Mouse (Mus musculus): ENCODE measurements around the gene Ube2s.

Gene Ube2s

DNA sequence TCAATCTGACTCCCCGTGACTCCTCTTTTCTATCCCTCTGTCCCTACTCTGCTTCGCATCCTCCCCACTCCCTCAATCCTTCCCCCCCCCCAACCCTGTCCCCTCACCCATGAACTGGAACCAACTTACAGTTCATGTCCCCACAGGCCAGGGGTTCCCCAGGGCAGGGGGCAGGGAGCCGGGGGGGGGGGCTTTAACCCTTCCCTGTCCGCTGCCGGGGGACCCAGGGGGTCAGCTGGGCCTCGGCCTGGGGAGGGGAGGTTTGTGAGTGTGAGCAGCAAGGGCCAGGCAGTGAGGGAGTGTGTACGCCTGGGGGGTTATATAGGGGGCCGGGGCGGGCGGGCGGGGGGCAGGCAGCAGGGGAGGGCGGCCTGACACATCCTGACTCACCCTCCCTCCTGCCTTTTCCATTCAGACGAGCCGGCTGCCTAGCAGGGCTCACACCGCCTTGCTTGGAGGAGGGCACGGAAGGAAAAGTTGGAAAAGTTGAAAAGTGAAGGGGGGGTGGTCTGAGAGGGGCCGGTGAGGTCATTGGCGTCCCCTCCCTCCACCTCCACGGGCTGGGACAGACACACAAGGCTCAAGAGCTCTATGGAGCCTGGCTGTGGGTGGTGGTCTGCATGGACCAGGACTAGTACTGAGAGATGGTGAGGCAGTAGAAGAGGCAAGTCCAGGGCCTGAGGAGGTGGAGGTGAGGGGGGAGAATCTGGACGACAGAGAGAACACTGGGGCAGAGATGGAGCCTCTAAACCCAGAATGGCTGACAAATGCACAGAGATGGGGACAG lies 34.3 kb downstream of the Ube2s start:
- DNase-seq (ENCODE audit: low spot score in 2 of 2), result no peak

- DNase-seq (ENCODE audit: low spot score in 2 of 2), result peak in 1 of 2 experiments; percentile 16
These were observed 35.2 kb downstream of the Ube2s start for GRCm38 (mm10) chr7:4776861-4777830.

DNA sequence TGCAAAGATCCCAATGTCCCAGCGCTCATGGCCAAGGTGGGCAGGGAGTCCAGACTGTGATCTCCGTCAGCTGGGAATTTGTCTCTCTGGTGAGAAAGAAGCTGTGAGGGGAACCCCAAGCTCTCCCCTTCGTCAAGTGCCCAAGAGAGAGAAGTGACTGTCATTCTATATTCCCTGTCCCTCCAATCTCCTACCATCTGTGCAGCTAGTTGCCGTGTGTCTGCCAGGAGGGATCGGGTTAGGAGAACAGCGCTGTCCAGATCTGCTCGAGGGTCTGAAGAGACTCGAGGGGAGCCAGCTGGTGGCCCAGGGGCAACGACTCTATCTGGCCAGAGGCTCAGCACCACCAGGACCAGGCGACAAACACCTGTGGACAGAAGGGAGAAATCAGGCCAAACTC lies 36.3 kb downstream of the Ube2s start:
- no peak for DNase-seq (ENCODE audit: low spot score in 2 of 2)

DNA sequence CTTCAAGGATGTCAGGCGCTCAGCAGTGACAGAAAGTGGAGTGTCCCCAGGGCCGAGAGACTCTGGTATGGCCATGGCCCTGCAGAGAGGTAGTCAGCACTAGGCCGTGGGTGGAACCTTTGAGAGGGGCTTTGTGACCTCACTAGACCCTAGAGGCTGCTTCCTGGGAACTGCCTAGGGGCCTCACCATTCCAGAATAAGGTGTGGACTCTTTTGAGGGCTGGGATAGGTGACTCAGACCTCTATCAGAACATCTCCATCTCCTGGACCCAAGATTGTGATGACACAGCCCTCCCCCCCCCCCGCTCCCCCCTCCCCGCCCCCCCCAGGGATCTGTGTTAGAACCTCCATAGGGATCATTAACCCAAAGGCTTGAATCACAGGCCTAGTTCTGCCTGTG lies 41.2 kb downstream of the Ube2s start, which contains the start of gene Fam71e2:
TSS of gene Fam71e2 (minus strand) at position 101 of the 400 bp plus-strand sequence.
- no peak for DNase-seq (ENCODE audit: low spot score in 2 of 2)

GRCm38 (mm10) chr7:4764946-4765710 lies 47.3 kb downstream of the Ube2s start:
- no peak for DNase-seq (ENCODE audit: low spot score in 2 of 2)

GRCm38 (mm10) chr7:4759670-4760069 lies 52.7 kb downstream of the Ube2s start:
- no peak for DNase-seq (ENCODE audit: low spot score in 2 of 2)

- peak; percentile 60 to 65 for DNase-seq (ENCODE audit: low spot score in 2 of 2)
These were observed 59.4 kb downstream of the Ube2s start, which contains the start of gene Cox6b2 for GRCm38 (mm10) chr7:4752821-4753570. Gene Cox6b2 (minus strand): TSS chr7:4753094.

DNA sequence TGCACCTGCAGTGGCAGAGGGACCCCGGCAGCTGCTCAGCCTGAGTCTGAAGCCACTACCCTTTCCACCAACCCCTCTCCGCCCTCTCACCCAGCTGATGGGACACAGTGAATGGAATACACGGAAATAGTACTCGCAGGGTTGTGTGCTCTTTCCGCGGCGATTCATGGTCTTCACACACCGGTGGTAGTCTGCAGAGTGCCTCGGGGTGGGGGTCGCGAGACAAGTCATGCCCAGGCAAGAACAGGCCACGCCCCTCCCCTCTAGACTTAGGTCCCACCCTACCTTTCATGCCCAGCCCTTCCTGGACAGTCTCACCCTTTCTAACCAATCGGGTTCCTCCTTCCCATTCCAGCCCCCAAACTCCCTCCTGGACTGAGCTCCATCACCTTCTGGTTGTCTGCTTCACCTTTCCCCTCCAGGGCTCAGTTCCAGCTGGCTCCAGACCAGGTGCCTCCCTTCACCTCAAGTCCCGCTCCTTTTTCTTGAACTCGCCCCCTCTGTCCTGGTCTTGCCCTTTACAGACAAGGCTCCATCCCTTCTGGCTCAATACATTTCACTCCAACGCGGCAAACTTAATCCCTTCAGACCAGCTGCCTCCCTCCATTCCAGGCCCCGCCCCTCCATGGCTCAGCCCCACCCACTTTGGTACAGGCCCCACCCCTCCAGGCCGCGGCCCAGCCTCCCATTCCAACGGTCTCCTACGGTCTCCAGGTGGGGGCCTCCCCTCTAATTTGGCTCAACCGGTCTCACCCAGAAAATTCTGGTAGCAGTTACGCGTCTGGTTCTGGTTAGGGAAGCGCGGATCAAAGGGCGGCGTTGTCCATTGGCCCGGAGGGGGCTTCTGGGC lies 60.2 kb downstream of the Ube2s start:
- no peak for DNase-seq (ENCODE audit: low spot score in 2 of 2)

DNA sequence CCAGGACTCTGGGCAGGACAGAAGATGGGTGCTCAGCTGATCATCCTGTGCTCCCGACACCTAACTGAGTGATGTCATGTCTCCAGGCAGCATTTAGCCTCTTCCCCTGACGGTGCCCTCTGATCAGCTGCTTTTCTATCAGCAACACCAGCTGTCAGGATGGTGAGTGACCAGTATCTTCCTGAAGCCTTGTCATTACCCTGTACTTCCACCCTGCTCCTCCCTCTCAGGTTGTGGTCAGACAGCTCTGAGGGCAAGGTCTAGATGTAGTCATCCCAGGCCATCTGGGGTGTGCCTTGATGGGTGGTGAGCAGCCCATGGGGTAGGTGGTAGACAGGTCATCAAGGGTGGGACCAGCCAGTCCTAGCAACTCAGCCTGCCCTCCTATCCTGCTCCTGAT lies 63.2 kb downstream of the Ube2s start:
- DNase-seq (ENCODE audit: low spot score in 2 of 2), result no peak

DNA sequence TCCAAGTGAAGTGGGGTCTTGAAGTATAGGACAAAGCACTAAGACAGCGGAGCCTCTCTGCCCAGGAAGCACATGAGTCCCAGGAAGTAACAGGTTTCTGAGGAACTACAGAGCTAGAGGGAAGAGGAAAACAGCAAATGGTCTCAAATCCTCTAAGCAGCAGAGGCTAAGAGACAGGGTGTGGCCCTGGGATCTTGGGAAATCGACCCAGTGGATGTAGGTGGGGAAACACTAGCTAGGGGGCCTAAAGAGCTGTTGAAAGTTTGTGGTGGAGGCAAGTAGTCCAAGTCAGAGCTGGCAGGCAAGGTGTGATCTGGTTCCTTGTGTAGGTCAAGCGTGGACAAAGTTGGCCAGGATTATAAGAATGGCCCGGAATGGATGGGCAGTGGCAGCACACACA lies 64.1 kb downstream of the Ube2s start:
- no peak for DNase-seq (ENCODE audit: low spot score in 2 of 2)

GRCm38 (mm10) chr7:4747156-4747899 lies 65.1 kb downstream of the Ube2s start:
- no peak for DNase-seq (ENCODE audit: low spot score in 2 of 2)

- no peak for DNase-seq (ENCODE audit: low spot score in 2 of 2)
These were observed 65.9 kb downstream of the Ube2s start for GRCm38 (mm10) chr7:4746326-4746980.

DNA sequence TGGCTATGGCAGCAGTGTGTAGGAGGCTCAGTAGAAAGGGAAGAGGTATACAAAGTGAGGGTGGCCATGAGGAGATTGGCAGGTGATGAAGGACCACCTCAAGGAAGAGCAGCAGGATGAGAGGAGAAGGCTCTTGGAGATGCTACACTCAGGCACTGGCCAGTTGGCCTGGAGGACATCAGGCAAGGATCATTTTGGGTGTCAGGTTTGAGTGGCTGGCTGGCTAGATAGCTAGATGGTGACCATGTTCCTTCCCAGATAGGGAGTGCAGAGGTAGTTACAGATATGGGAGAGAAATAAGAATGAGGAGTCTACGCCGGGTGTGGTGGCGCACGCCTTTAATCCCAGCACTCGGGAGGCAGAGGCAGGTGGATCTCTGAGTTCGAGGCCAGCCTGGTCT lies 67.5 kb downstream of the Ube2s start:
- DNase-seq (ENCODE audit: low spot score in 2 of 2), result no peak

Measured in natural killer cell, adult 2 months (primary cell).